Mouse (Mus musculus): ENCODE measurements around the gene Gm10643.

Gene Gm10643

GRCm38 (mm10) chr8:84039050-84039449 is 25.9 kb downstream of the Gm10643 start:
- DNase-seq (ENCODE audit: low spot score): no peak

DNA sequence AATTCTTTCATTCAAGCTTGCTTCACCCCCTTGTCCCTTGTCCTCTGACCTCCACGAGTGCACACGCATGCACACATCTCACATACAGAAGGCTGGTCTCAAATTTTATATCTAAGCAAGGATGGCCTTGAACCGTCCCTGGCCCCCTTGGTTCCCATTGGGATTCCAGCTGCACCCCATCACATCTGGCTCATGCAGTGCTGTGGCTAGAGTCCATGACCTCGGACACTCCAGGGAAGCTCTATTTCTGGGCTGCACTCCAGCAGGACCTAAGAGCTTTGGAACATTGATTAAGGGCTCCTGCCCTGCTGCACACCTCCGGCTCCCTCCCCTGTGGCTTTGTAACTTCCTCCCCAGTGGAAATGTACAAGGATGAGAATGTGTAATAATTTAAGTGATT is 26.9 kb downstream of the Gm10643 start:
- no peak for DNase-seq (ENCODE audit: low spot score)

GRCm38 (mm10) chr8:84032777-84033176 is 32.2 kb downstream of the Gm10643 start:
- DNase-seq (ENCODE audit: low spot score): no peak

DNA sequence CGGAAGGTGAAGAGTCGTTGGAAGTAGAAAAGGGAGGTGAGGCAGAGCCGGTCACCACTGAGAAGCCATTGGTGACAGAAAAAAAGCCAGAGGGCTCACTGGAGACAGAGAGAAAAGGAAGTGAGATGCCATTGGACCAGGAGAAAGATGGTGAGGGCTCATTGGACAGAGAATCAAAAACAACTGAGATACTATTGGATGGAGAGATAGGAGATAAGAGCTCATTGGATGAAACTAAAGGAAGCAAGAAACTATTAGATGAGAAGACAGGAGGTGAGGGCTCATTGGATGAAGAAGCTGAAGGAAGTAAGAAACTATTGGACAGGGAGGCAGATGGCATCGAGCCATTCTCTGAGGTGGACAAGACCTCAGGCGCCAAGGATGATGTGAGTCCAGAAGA is 35.7 kb downstream of the Gm10643 start:
- DNase-seq (ENCODE audit: low spot score): no peak

DNA sequence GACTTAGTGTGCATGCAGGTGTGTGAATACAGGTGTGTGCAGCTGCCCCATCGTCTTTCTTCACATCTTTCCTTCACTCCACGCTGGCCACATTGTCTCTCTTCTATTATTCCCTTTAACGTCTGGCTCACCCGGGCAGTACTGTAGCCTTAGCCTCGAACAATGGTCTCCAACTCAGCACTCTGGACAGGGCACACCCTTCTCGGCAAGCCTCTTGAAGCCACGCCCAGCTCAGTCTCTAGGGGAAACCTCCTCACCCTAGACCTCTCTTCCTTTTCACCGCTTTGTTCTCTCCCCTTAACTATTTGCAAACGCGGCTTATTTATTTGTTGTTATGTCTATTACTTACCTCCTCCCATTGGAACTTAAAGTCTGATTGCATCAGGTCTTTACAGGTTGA is 37.5 kb downstream of the Gm10643 start:
- no peak for DNase-seq (ENCODE audit: low spot score)

GRCm38 (mm10) chr8:84025863-84026262 is 39.1 kb downstream of the Gm10643 start:
- DNase-seq (ENCODE audit: low spot score): no peak

- DNase-seq (ENCODE audit: low spot score): no peak
These were observed 40.8 kb downstream of the Gm10643 start for GRCm38 (mm10) chr8:84024171-84024570.

GRCm38 (mm10) chr8:84023631-84024030 is 41.3 kb downstream of the Gm10643 start:
- no peak for DNase-seq (ENCODE audit: low spot score)

- DNase-seq (ENCODE audit: low spot score): no peak
These were observed 41.9 kb downstream of the Gm10643 start for GRCm38 (mm10) chr8:84023085-84023484.

DNA sequence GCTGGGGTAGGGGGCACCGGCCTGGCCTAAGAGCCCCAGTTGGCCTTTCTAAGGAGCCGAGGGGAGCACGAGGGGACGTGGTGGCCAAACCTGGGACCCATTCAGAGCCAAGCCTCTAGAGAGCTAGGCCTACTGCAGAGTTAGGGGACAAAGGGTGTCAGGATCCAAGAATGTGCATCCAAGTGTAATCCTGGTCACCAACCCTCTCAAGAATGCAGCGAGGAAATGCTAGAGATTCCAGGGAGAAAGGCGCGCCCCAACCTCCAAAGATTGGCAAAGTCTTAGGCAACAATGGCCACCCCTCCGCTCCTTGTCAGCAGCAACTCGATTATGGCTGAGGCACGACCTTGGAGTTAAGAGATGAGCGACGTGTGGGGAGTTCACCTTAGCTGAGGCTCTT is 43.4 kb downstream of the Gm10643 start:
- DNase-seq (ENCODE audit: low spot score): no peak

- no peak for DNase-seq (ENCODE audit: low spot score)
These were observed 43.8 kb downstream of the Gm10643 start, which contains the start of gene Palm3 for GRCm38 (mm10) chr8:84021096-84021495. TSS of gene Palm3 (plus strand) at chr8:84021471.

GRCm38 (mm10) chr8:84019738-84020137 is 45.2 kb downstream of the Gm10643 start:
- no peak for DNase-seq (ENCODE audit: low spot score)

DNA sequence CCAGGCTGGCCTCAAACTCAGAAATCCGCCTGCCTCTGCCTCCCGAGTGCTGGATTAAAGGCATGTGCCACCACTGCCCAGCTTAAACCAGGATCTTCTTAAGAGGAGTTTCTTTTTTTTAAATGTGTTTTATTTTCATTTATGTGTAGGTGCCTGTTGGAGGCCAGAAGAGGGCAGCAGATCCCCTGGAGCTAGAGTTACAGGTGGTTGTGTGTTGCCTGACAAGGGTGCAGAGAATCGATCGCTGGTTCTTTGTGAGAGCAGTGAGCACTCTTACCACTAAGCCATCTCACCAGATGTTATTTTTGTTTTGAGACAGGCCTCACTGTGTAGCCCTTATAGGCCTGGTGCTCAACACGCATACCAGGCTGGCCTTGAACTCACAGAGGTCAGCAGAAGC is 49.1 kb downstream of the Gm10643 start:
- DNase-seq (ENCODE audit: low spot score): no peak

Data from urinary bladder, postnatal 10 days (tissue).